8 mouse cellular contexts compared by ENCODE assay signal in the genomic region with DNA sequence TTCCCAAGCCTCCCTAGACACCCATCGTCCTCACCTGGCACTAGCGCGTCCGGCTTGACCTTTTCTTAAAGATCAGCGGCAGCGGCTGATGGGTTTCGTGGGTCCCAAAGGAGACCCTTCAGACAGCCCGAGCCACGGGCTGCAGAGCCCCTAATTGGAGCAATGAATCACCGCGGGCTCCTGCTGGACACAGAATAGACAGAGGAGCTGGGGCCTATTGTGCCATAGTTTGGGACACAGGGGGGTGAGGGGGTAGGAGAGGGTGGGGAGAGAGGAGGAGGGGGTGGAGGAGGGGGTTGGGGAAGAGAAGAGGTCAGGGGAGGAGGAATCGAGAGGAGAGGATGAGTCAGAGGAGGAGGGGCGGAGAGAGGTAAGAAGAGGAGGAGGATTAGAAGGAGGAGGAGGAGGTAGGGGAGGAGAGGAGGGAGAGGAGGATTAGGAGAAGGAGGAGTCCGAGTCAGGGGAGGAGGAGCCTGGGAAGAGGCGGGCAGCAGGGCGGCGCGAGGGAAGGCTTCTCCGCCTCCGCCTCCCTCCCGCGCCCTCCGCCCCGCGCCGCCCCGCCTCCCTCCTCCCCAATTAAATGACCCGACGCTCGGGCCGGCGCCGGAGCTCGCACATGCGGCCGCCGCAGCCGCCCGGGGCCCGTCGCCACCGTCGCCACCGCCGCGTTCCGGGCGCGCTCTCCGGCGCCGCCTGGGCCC. TPM values are rescaled to one million over a fixed set of nuclear protein-coding genes. Genes with fewer than 3 reads are reported as not detected.
A peak's percentile ranks its signal among the peaks of the same experiment; 100 is the strongest.
DNase-seq lines count a peak whose midpoint lies in the region; ATAC-seq lines count a peak whose summit lies in the region.

A gene (plus strand): TSS at position 566 of the 701 bp plus-strand sequence.

- peak within 1 kb of the TSS; percentile 44 for H3K27ac ChIP-seq in intestine, embryonic 15.5 days
- peak within 1 kb of the TSS; percentile 74; the same call in 1 of the 2 replicates for H3K27ac ChIP-seq in stomach, embryonic 14.5 days (ENCODE audit: low read length)

- DNase-seq in spleen, postnatal 36 days (ENCODE audit: low spot score in 2 of 2): peak; percentile 30 to 46
- no peak for DNase-seq in spleen, adult 12 weeks (ENCODE audit: low spot score)
- DNase-seq in embryo, embryonic 10 days (ENCODE audit: low spot score): peak; percentile 94
- peak; percentile 68 to 83 for DNase-seq in gastrocnemius, postnatal 4 days (ENCODE audit: low spot score in 2 of 2)
- peak; percentile 54 to 72 for DNase-seq in left cerebral cortex, postnatal 25 days (ENCODE audit: low spot score in 2 of 2)
- DNase-seq in mesoderm, embryonic 11.5 days (ENCODE audit: low read depth, low spot score): peak; percentile 86

- H3K4me2 ChIP-seq in intestine, embryonic 15.5 days (replicated peaks): peak within 1 kb of the TSS; percentile 97
- H3K4me2 ChIP-seq in stomach, embryonic 14.5 days (replicated peaks; ENCODE audit: low read depth, low read length): peak within 1 kb of the TSS; percentile 96

- intact Hi-C loops in left cerebral cortex, postnatal 25 days (cut with DNase I): loop anchor here (5.0 kb wide), 1 partner anchor 39 kb away; no protein-coding TSS in a partner anchor

- peaks cover 11% of the 10 kb centered on the region; the same call in 1 of the 2 replicates for H3K27me3 ChIP-seq in intestine, embryonic 15.5 days (replicated peaks)
- H3K27me3 ChIP-seq in stomach, embryonic 14.5 days (ENCODE audit: control insufficient read depth, insufficient read depth, low read length): no peaks in the 10 kb centered on the region

- no peaks in the 10 kb centered on the region for H3K36me3 ChIP-seq in intestine, embryonic 15.5 days
- no peaks in the 10 kb centered on the region for H3K36me3 ChIP-seq in stomach, embryonic 14.5 days (ENCODE audit: control insufficient read depth, insufficient read depth, low read length)

- H3K4me3 ChIP-seq in intestine, embryonic 15.5 days (replicated peaks): peak within 1 kb of the TSS; percentile 67
- H3K4me3 ChIP-seq in stomach, embryonic 14.5 days (ENCODE audit: low read depth, low read length): peak within 1 kb of the TSS; percentile 65

- ATAC-seq in intestine, embryonic 15.5 days: peak; percentile 87
- peak; percentile 80 for ATAC-seq in stomach, embryonic 14.5 days (ENCODE audit: insufficient number of reproducible peaks, insufficient read depth, low FRiP score, low read depth)

- H3K9me3 ChIP-seq in intestine, embryonic 15.5 days: no peaks in the 10 kb centered on the region
- H3K9me3 ChIP-seq in stomach, embryonic 14.5 days (ENCODE audit: control insufficient read depth, low read depth, low read length): no peaks in the 10 kb centered on the region

- H3K9ac ChIP-seq in intestine, embryonic 15.5 days: peak within 1 kb of the TSS; percentile 59
- peak within 1 kb of the TSS; percentile 61 for H3K9ac ChIP-seq in stomach, embryonic 14.5 days (replicated peaks; ENCODE audit: low read depth, low read length)

- peaks cover 68% of the 10 kb centered on the region for H3K4me1 ChIP-seq in intestine, embryonic 15.5 days (replicated peaks)
- H3K4me1 ChIP-seq in stomach, embryonic 14.5 days (ENCODE audit: control insufficient read depth, insufficient read depth, low read length): peaks cover 66% of the 10 kb centered on the region

- 8% methylated on average over 27 of the region's 52 CpGs for WGBS in intestine, embryonic 15.5 days
- WGBS in stomach, embryonic 14.5 days: 4% methylated on average over 24 of the region's 52 CpGs

RNA-seq across cellular contexts. Expression of the gene that starts here (rescaled TPM):
- 10 to 100 TPM; 45.9 to 48.7 TPM for total RNA-seq in gastrocnemius, postnatal 4 days (2021)
- polyA plus RNA-seq in intestine, embryonic 15.5 days (2015; fragmentation: Nextera tagmentation; extraction: Ambion mirVana): 7.9 and 9.6 TPM in 2 replicates
- 10 to 100 TPM; 74.2 to 79.4 TPM for total RNA-seq in left cerebral cortex, postnatal 25 days (2021)
- polyA plus RNA-seq in stomach, embryonic 14.5 days (2014; fragmentation: Nextera tagmentation; extraction: Ambion mirVana): 11.1 and 11.6 TPM in 2 replicates
